Mouse (Mus musculus): ENCODE measurements around the gene Gm4894. TPM values are rescaled to one million over a fixed set of nuclear protein-coding genes. Genes with fewer than 3 reads are reported as not detected.

Gm4894 gene
- total and polyA plus RNA-seq, 3 experiments = 0.11 TPM; not detected in 2

- DNase-seq (ENCODE audit: low spot score) = no peak
- Histone ChIP-seq H3K4me1 (ENCODE audit: insufficient read depth, low read depth, low read length) (no peaks in the 10 kb centered on the region), H3K36me3 (replicated peaks) (no peaks in the 10 kb centered on the region), H3K27me3 (ENCODE audit: insufficient read depth, low read length) (0 out of 2 replicates have a peak, but pooled peaks cover 2% of the 10 kb centered on the region), H3K9me3 (replicated peaks) (no peaks in the 10 kb centered on the region), H3K4me3 (ENCODE audit: low read depth, low read length) (no peak overlapping the region)
- TF ChIP-seq POLR2AphosphoS5 (IDR thresholded peaks at IDR 0.05; ENCODE audit: insufficient replicate concordance, low read depth, low read length) (no peak), GATA2 (IDR thresholded peaks at IDR 0.05; ENCODE audit: borderline replicate concordance, low read depth, low read length) (no peak), TAL1 (conservative IDR thresholded peaks at IDR 0.05; ENCODE audit: low read depth, low read length) (no peak), GATA1 (IDR thresholded peaks at IDR 0.05; ENCODE audit: borderline replicate concordance, low read length) (no peak), CTCF (IDR thresholded peaks at IDR 0.05; ENCODE audit: low read depth, low read length) (no peak)
- no peak for ATAC-seq (ENCODE audit: extremely low read depth, insufficient number of reproducible peaks, low FRiP score, poor library complexity, severe bottlenecking)
Measured at GRCm38 (mm10) chr9:49227442-49227841, 22.9 kb upstream of the Gm4894 start.

- no peak for TF ChIP-seq POLR2AphosphoS5 (IDR thresholded peaks at IDR 0.05; ENCODE audit: insufficient replicate concordance, low read depth, low read length)
- TF ChIP-seq GATA1 (IDR thresholded peaks at IDR 0.05; ENCODE audit: borderline replicate concordance, low read length) = no peak
- TF ChIP-seq CTCF (IDR thresholded peaks at IDR 0.05; ENCODE audit: low read depth, low read length) = no peak
- TF ChIP-seq TAL1 (conservative IDR thresholded peaks at IDR 0.05; ENCODE audit: low read depth, low read length) = no peak
- no peak for TF ChIP-seq GATA2 (IDR thresholded peaks at IDR 0.05; ENCODE audit: borderline replicate concordance, low read depth, low read length)
- Histone ChIP-seq H3K9me3 (replicated peaks) (no peaks in the 10 kb centered on the region), H3K4me1 (ENCODE audit: insufficient read depth, low read depth, low read length) (no peaks in the 10 kb centered on the region), H3K27me3 (ENCODE audit: insufficient read depth, low read length) (0 out of 2 replicates have a peak, but pooled peaks cover 2% of the 10 kb centered on the region), H3K36me3 (replicated peaks) (no peaks in the 10 kb centered on the region), H3K4me3 (ENCODE audit: low read depth, low read length) (no peak overlapping the region)
- no peak for DNase-seq (ENCODE audit: low spot score)
- no peak for ATAC-seq (ENCODE audit: extremely low read depth, insufficient number of reproducible peaks, low FRiP score, poor library complexity, severe bottlenecking)
Measured at GRCm38 (mm10) chr9:49229054-49229453, 21.3 kb upstream of the Gm4894 start.

- no peak for TF ChIP-seq GATA2 (IDR thresholded peaks at IDR 0.05; ENCODE audit: borderline replicate concordance, low read depth, low read length)
- TF ChIP-seq GATA1 (IDR thresholded peaks at IDR 0.05; ENCODE audit: borderline replicate concordance, low read length) = no peak
- no peak for TF ChIP-seq TAL1 (conservative IDR thresholded peaks at IDR 0.05; ENCODE audit: low read depth, low read length)
- peak; percentile 20; the same call in 1 of the 2 replicates for TF ChIP-seq CTCF (IDR thresholded peaks at IDR 0.05; ENCODE audit: low read depth, low read length)
- no peak for TF ChIP-seq POLR2AphosphoS5 (IDR thresholded peaks at IDR 0.05; ENCODE audit: insufficient replicate concordance, low read depth, low read length)
- no peak for ATAC-seq (ENCODE audit: extremely low read depth, insufficient number of reproducible peaks, low FRiP score, poor library complexity, severe bottlenecking)
- DNase-seq (ENCODE audit: low spot score) = no peak
- H3K36me3 ChIP-seq (replicated peaks) = no peaks in the 10 kb centered on the region
- H3K4me1 ChIP-seq (ENCODE audit: insufficient read depth, low read depth, low read length) = no peaks in the 10 kb centered on the region
- H3K27me3 ChIP-seq (ENCODE audit: insufficient read depth, low read length) = no peaks in the 10 kb centered on the region
- H3K4me3 ChIP-seq (ENCODE audit: low read depth, low read length) = no peak overlapping the region
- H3K9me3 ChIP-seq (replicated peaks) = no peaks in the 10 kb centered on the region
Measured at GRCm38 (mm10) chr9:49246839-49247238, 3.5 kb upstream of the Gm4894 start.

GRCm38 (mm10) chr9:49268949-49269348, 18.6 kb downstream of the Gm4894 start:
- no peaks in the 10 kb centered on the region for H3K9me3 ChIP-seq (replicated peaks)
- TF ChIP-seq TAL1 (conservative IDR thresholded peaks at IDR 0.05; ENCODE audit: low read depth, low read length) (no peak), POLR2AphosphoS5 (IDR thresholded peaks at IDR 0.05; ENCODE audit: insufficient replicate concordance, low read depth, low read length) (no peak), GATA1 (IDR thresholded peaks at IDR 0.05; ENCODE audit: borderline replicate concordance, low read length) (no peak), CTCF (IDR thresholded peaks at IDR 0.05; ENCODE audit: low read depth, low read length) (no peak), GATA2 (IDR thresholded peaks at IDR 0.05; ENCODE audit: borderline replicate concordance, low read depth, low read length) (no peak)
- no peaks in the 10 kb centered on the region for H3K4me1 ChIP-seq (ENCODE audit: insufficient read depth, low read depth, low read length)
- no peaks in the 10 kb centered on the region for H3K36me3 ChIP-seq (replicated peaks)
- H3K27me3 ChIP-seq (ENCODE audit: insufficient read depth, low read length) = no peaks in the 10 kb centered on the region
- ATAC-seq (ENCODE audit: extremely low read depth, insufficient number of reproducible peaks, low FRiP score, poor library complexity, severe bottlenecking) (no peak), DNase-seq (ENCODE audit: low spot score) (no peak)
- no peak overlapping the region for H3K4me3 ChIP-seq (ENCODE audit: low read depth, low read length)

GRCm38 (mm10) chr9:49273566-49273965, 23.2 kb downstream of the Gm4894 start:
- Histone ChIP-seq H3K4me1 (ENCODE audit: insufficient read depth, low read depth, low read length) (no peaks in the 10 kb centered on the region), H3K4me3 (ENCODE audit: low read depth, low read length) (no peak overlapping the region), H3K9me3 (replicated peaks) (no peaks in the 10 kb centered on the region), H3K27me3 (ENCODE audit: insufficient read depth, low read length) (no peaks in the 10 kb centered on the region), H3K36me3 (replicated peaks) (no peaks in the 10 kb centered on the region)
- TF ChIP-seq CTCF (IDR thresholded peaks at IDR 0.05; ENCODE audit: low read depth, low read length) (no peak), POLR2AphosphoS5 (IDR thresholded peaks at IDR 0.05; ENCODE audit: insufficient replicate concordance, low read depth, low read length) (no peak), GATA1 (IDR thresholded peaks at IDR 0.05; ENCODE audit: borderline replicate concordance, low read length) (no peak), GATA2 (IDR thresholded peaks at IDR 0.05; ENCODE audit: borderline replicate concordance, low read depth, low read length) (no peak), TAL1 (conservative IDR thresholded peaks at IDR 0.05; ENCODE audit: low read depth, low read length) (no peak)
- no peak for DNase-seq (ENCODE audit: low spot score)
- no peak for ATAC-seq (ENCODE audit: extremely low read depth, insufficient number of reproducible peaks, low FRiP score, poor library complexity, severe bottlenecking)

GRCm38 (mm10) chr9:49275976-49276375, 25.6 kb downstream of the Gm4894 start:
- TF ChIP-seq TAL1 (conservative IDR thresholded peaks at IDR 0.05; ENCODE audit: low read depth, low read length) (no peak), POLR2AphosphoS5 (IDR thresholded peaks at IDR 0.05; ENCODE audit: insufficient replicate concordance, low read depth, low read length) (no peak), GATA2 (IDR thresholded peaks at IDR 0.05; ENCODE audit: borderline replicate concordance, low read depth, low read length) (no peak), CTCF (IDR thresholded peaks at IDR 0.05; ENCODE audit: low read depth, low read length) (no peak), GATA1 (IDR thresholded peaks at IDR 0.05; ENCODE audit: borderline replicate concordance, low read length) (no peak)

More at GRCm38 (mm10) chr9:49275976-49276375, 25.6 kb downstream of the Gm4894 start:
- Histone ChIP-seq H3K36me3 (replicated peaks) (no peaks in the 10 kb centered on the region), H3K4me3 (ENCODE audit: low read depth, low read length) (no peak overlapping the region), H3K27me3 (ENCODE audit: insufficient read depth, low read length) (no peaks in the 10 kb centered on the region), H3K4me1 (ENCODE audit: insufficient read depth, low read depth, low read length) (no peaks in the 10 kb centered on the region), H3K9me3 (replicated peaks) (no peaks in the 10 kb centered on the region)
- ATAC-seq (ENCODE audit: extremely low read depth, insufficient number of reproducible peaks, low FRiP score, poor library complexity, severe bottlenecking) (no peak), DNase-seq (ENCODE audit: low spot score) (no peak)
